Mouse (Mus musculus) activated CD4-positive, CD25-positive, alpha-beta regulatory T cell (primary cell): ENCODE measurements around the gene Aldh1l1. TPM values are rescaled to one million over a fixed set of nuclear protein-coding genes. Genes with fewer than 3 reads are reported as not detected.

ENCODE experiments used
- polyA plus RNA-seq, 2 experiments: library from polyadenylated mRNA; unstranded; fragments of 100-300 nt; shearing (Covaris generic); gene quantifications; one replicate each; pipeline ENCODE4 v1.2.1; 2017

Gene Aldh1l1
- polyA plus RNA-seq, result 1 to 10 TPM in 1 of 2 experiments, under 1 TPM in 1; 0.79 to 1.6 TPM

GRCm38 (mm10) chr6:90486176-90486921, at the start of gene Aldh1l1:
Gene Aldh1l1, plus strand, starts transcription at chr6:90486427.

DNA sequence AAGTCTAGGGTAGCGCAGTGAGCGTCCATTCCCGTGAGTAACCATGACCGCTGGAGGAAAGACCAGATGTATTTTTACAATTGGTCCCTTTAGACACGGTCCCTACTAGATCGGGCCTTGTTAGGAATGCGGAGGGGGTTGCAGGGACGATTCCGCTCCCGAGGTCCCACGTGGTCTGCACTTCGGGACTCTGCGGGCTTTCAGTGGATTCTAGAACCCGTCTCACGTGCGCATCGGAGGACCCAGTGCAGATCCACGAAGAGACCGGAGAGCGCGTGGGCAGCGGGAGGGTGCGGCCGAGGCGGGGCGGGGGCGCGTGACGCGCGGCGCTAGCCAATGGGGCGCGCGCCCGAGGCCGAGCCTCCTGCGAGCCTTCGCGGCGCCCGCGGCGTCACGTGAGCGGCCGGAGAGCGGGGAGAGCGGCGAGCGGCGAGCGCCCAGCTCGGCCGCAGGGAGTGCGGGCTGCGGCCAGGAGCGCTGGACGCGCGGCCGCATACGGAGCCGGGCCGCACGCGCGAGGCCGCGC, 24.0 kb upstream of the Aldh1l1 start, which contains the start of gene Klf15:
TSS of gene Klf15 (plus strand) at position 396 of the 526 bp plus-strand sequence.

GRCm38 (mm10) chr6:90604533-90605297, 118.5 kb downstream of the Aldh1l1 start, which contains the start of gene Slc41a3:
Gene Slc41a3, plus strand, starts transcription at chr6:90604725.

Other genes with a start within 250 kb of the Aldh1l1 start
- gene Vmn1r54, start 240.1 kb upstream of the Aldh1l1 start, polyA plus RNA-seq, result not detected
- not detected for gene BC048671, start 185.2 kb upstream of the Aldh1l1 start, polyA plus RNA-seq
- not detected for gene Chst13, start 161.2 kb upstream of the Aldh1l1 start, polyA plus RNA-seq
- not detected for gene Uroc1, start 153.1 kb upstream of the Aldh1l1 start, polyA plus RNA-seq
- gene Zxdc, start 116.9 kb upstream of the Aldh1l1 start, polyA plus RNA-seq, result 10 to 100 TPM; 24.6 to 27.8 TPM
- gene Cfap100, start 57.6 kb upstream of the Aldh1l1 start, polyA plus RNA-seq, result under 1 TPM; 0.14 to 0.17 TPM
- gene Klf15, start 23.9 kb upstream of the Aldh1l1 start, polyA plus RNA-seq, result under 1 TPM in 1 of 2 experiments, not detected in 1; 0.33 TPM
- gene Slc41a3, start 118.3 kb downstream of the Aldh1l1 start, polyA plus RNA-seq, result 10 to 100 TPM in 1 of 2 experiments, 1 to 10 TPM in 1; 9.4 to 14.1 TPM